Mouse (Mus musculus): ENCODE data around the gene Irf2. TPM values are rescaled to one million over a fixed set of nuclear protein-coding genes. Genes with fewer than 3 reads are reported as not detected.

Gene Irf2
- polyA plus RNA-seq, 1 experiment from 2014 or later, result 15.3 TPM

GRCm38 (mm10) chr8:46838052-46838451 lies 98.5 kb downstream of the Irf2 start:
- no peak overlapping the region for H3K4me2 ChIP-seq (ENCODE audit: low read depth, severe bottlenecking)
- WGBS, result 86% methylated on average over 5 of the region's 5 CpGs

GRCm38 (mm10) chr8:46840390-46840789 lies 100.9 kb downstream of the Irf2 start:
- Histone ChIP-seq H3K4me1 (ENCODE audit: control insufficient read depth, insufficient read depth, low read length) (no peaks in the 10 kb centered on the region), H3K27ac (replicated peaks; ENCODE audit: low read depth, low read length) (no peak overlapping the region), H3K9me3 (ENCODE audit: control insufficient read depth, low read length) (no peaks in the 10 kb centered on the region), H3K9ac (ENCODE audit: low read length) (no peak overlapping the region), H3K4me2 (ENCODE audit: low read depth, severe bottlenecking) (no peak overlapping the region), H3K27me3 (ENCODE audit: control insufficient read depth, insufficient read depth, low read length) (no peaks in the 10 kb centered on the region), H3K4me3 (ENCODE audit: low read depth, low read length) (no peak overlapping the region), H3K36me3 (ENCODE audit: control insufficient read depth, insufficient read depth, low read length) (no peaks in the 10 kb centered on the region; the same call in 1 of the 2 replicates)
- DNase-seq (ENCODE audit: low spot score) (no peak), ATAC-seq (ENCODE audit: insufficient number of reproducible peaks, low FRiP score, low TSS enrichment, low read depth) (no peak)
- 90% methylated on average over 4 of the region's 4 CpGs for WGBS

More at GRCm38 (mm10) chr8:46838052-46838451, 98.5 kb downstream of the Irf2 start:
- Histone ChIP-seq H3K9me3 (ENCODE audit: control insufficient read depth, low read length) (no peaks in the 10 kb centered on the region), H3K36me3 (ENCODE audit: control insufficient read depth, insufficient read depth, low read length) (no peaks in the 10 kb centered on the region; the same call in 1 of the 2 replicates), H3K27me3 (ENCODE audit: control insufficient read depth, insufficient read depth, low read length) (no peaks in the 10 kb centered on the region), H3K9ac (ENCODE audit: low read length) (no peak overlapping the region), H3K4me1 (ENCODE audit: control insufficient read depth, insufficient read depth, low read length) (no peaks in the 10 kb centered on the region), H3K27ac (replicated peaks; ENCODE audit: low read depth, low read length) (no peak overlapping the region), H3K4me3 (ENCODE audit: low read depth, low read length) (no peak overlapping the region)
- DNase-seq (ENCODE audit: low spot score), result no peak
- ATAC-seq (ENCODE audit: insufficient number of reproducible peaks, low FRiP score, low TSS enrichment, low read depth), result no peak

- no peaks in the 10 kb centered on the region for H3K4me1 ChIP-seq (ENCODE audit: control insufficient read depth, insufficient read depth, low read length)
- 93% methylated on average over 10 of the region's 10 CpGs for WGBS
- H3K4me2 ChIP-seq (ENCODE audit: low read depth, severe bottlenecking), result no peak overlapping the region
- no peak for ATAC-seq (ENCODE audit: insufficient number of reproducible peaks, low FRiP score, low TSS enrichment, low read depth)
- no peak overlapping the region for H3K4me3 ChIP-seq (ENCODE audit: low read depth, low read length)
- H3K27ac ChIP-seq (replicated peaks; ENCODE audit: low read depth, low read length), result no peak overlapping the region
- H3K36me3 ChIP-seq (ENCODE audit: control insufficient read depth, insufficient read depth, low read length), result no peaks in the 10 kb centered on the region; the same call in 1 of the 2 replicates
- no peaks in the 10 kb centered on the region for H3K9me3 ChIP-seq (ENCODE audit: control insufficient read depth, low read length)
- no peaks in the 10 kb centered on the region for H3K27me3 ChIP-seq (ENCODE audit: control insufficient read depth, insufficient read depth, low read length)
- H3K9ac ChIP-seq (ENCODE audit: low read length), result no peak overlapping the region
- DNase-seq (ENCODE audit: low spot score), result no peak
These were observed 101.3 kb downstream of the Irf2 start for GRCm38 (mm10) chr8:46840791-46841190.

- no peaks in the 10 kb centered on the region; the same call in 1 of the 2 replicates for H3K36me3 ChIP-seq (ENCODE audit: control insufficient read depth, insufficient read depth, low read length)
These were observed 103.2 kb downstream of the Irf2 start for GRCm38 (mm10) chr8:46842676-46843181.

GRCm38 (mm10) chr8:46843855-46844254 lies 104.3 kb downstream of the Irf2 start:
- DNase-seq (ENCODE audit: low spot score) (no peak), ATAC-seq (ENCODE audit: insufficient number of reproducible peaks, low FRiP score, low TSS enrichment, low read depth) (no peak)
- no peaks in the 10 kb centered on the region for H3K27me3 ChIP-seq (ENCODE audit: control insufficient read depth, insufficient read depth, low read length)
- peaks cover 2% of the 10 kb centered on the region; the same call in 1 of the 2 replicates for H3K4me1 ChIP-seq (ENCODE audit: control insufficient read depth, insufficient read depth, low read length)
- no peak overlapping the region for H3K4me2 ChIP-seq (ENCODE audit: low read depth, severe bottlenecking)
- 84% methylated on average over 4 of the region's 4 CpGs for WGBS
- no peak overlapping the region for H3K27ac ChIP-seq (replicated peaks; ENCODE audit: low read depth, low read length)
- no peak overlapping the region for H3K4me3 ChIP-seq (ENCODE audit: low read depth, low read length)
- no peaks in the 10 kb centered on the region for H3K9me3 ChIP-seq (ENCODE audit: control insufficient read depth, low read length)
- no peaks in the 10 kb centered on the region; the same call in 1 of the 2 replicates for H3K36me3 ChIP-seq (ENCODE audit: control insufficient read depth, insufficient read depth, low read length)
- H3K9ac ChIP-seq (ENCODE audit: low read length), result no peak overlapping the region

More at GRCm38 (mm10) chr8:46842676-46843181, 103.2 kb downstream of the Irf2 start:
- Histone ChIP-seq H3K27me3 (ENCODE audit: control insufficient read depth, insufficient read depth, low read length) (no peaks in the 10 kb centered on the region), H3K4me1 (ENCODE audit: control insufficient read depth, insufficient read depth, low read length) (no peaks in the 10 kb centered on the region), H3K4me3 (ENCODE audit: low read depth, low read length) (no peak overlapping the region), H3K9ac (ENCODE audit: low read length) (no peak overlapping the region), H3K9me3 (ENCODE audit: control insufficient read depth, low read length) (no peaks in the 10 kb centered on the region), H3K4me2 (ENCODE audit: low read depth, severe bottlenecking) (no peak overlapping the region), H3K27ac (replicated peaks; ENCODE audit: low read depth, low read length) (no peak overlapping the region)
- 82% methylated on average over 5 of the region's 5 CpGs for WGBS
- DNase-seq (ENCODE audit: low spot score) (no peak), ATAC-seq (ENCODE audit: insufficient number of reproducible peaks, low FRiP score, low TSS enrichment, low read depth) (no peak)

GRCm38 (mm10) chr8:46844371-46844973 lies 104.9 kb downstream of the Irf2 start:
- no peaks in the 10 kb centered on the region for H3K9me3 ChIP-seq (ENCODE audit: control insufficient read depth, low read length)
- DNase-seq (ENCODE audit: low spot score), result no peak
- H3K36me3 ChIP-seq (ENCODE audit: control insufficient read depth, insufficient read depth, low read length), result no peaks in the 10 kb centered on the region; the same call in 1 of the 2 replicates
- ATAC-seq (ENCODE audit: insufficient number of reproducible peaks, low FRiP score, low TSS enrichment, low read depth), result no peak
- no peak overlapping the region for H3K9ac ChIP-seq (ENCODE audit: low read length)
- peaks cover 7% of the 10 kb centered on the region for H3K4me1 ChIP-seq (ENCODE audit: control insufficient read depth, insufficient read depth, low read length)
- 87% methylated on average over 3 of the region's 3 CpGs for WGBS
- no peak overlapping the region for H3K4me2 ChIP-seq (ENCODE audit: low read depth, severe bottlenecking)
- H3K4me3 ChIP-seq (ENCODE audit: low read depth, low read length), result no peak overlapping the region
- H3K27ac ChIP-seq (replicated peaks; ENCODE audit: low read depth, low read length), result no peak overlapping the region
- H3K27me3 ChIP-seq (ENCODE audit: control insufficient read depth, insufficient read depth, low read length), result no peaks in the 10 kb centered on the region

GRCm38 (mm10) chr8:46844974-46845774 lies 105.6 kb downstream of the Irf2 start:
- WGBS, result 82% methylated on average over 7 of the region's 7 CpGs
- no peaks in the 10 kb centered on the region for H3K9me3 ChIP-seq (ENCODE audit: control insufficient read depth, low read length)
- H3K4me2 ChIP-seq (ENCODE audit: low read depth, severe bottlenecking), result no peak overlapping the region
- ATAC-seq (ENCODE audit: insufficient number of reproducible peaks, low FRiP score, low TSS enrichment, low read depth) (no peak), DNase-seq (ENCODE audit: low spot score) (no peak)
- no peak overlapping the region for H3K4me3 ChIP-seq (ENCODE audit: low read depth, low read length)
- peaks cover 7% of the 10 kb centered on the region for H3K4me1 ChIP-seq (ENCODE audit: control insufficient read depth, insufficient read depth, low read length)
- H3K36me3 ChIP-seq (ENCODE audit: control insufficient read depth, insufficient read depth, low read length), result no peaks in the 10 kb centered on the region; the same call in 1 of the 2 replicates
- H3K27ac ChIP-seq (replicated peaks; ENCODE audit: low read depth, low read length), result no peak overlapping the region
- H3K9ac ChIP-seq (ENCODE audit: low read length), result no peak overlapping the region
- no peaks in the 10 kb centered on the region for H3K27me3 ChIP-seq (ENCODE audit: control insufficient read depth, insufficient read depth, low read length)

GRCm38 (mm10) chr8:46845891-46846290 lies 106.4 kb downstream of the Irf2 start:
- 75% methylated on average over 9 of the region's 9 CpGs for WGBS

More at GRCm38 (mm10) chr8:46845891-46846290, 106.4 kb downstream of the Irf2 start:
- ATAC-seq (ENCODE audit: insufficient number of reproducible peaks, low FRiP score, low TSS enrichment, low read depth) (no peak), DNase-seq (ENCODE audit: low spot score) (no peak)
- no peaks in the 10 kb centered on the region for H3K27me3 ChIP-seq (ENCODE audit: control insufficient read depth, insufficient read depth, low read length)
- H3K4me3 ChIP-seq (ENCODE audit: low read depth, low read length), result no peak overlapping the region
- H3K4me2 ChIP-seq (ENCODE audit: low read depth, severe bottlenecking), result no peak overlapping the region
- no peaks in the 10 kb centered on the region; the same call in 1 of the 2 replicates for H3K36me3 ChIP-seq (ENCODE audit: control insufficient read depth, insufficient read depth, low read length)
- peaks cover 7% of the 10 kb centered on the region for H3K4me1 ChIP-seq (ENCODE audit: control insufficient read depth, insufficient read depth, low read length)
- H3K27ac ChIP-seq (replicated peaks; ENCODE audit: low read depth, low read length), result no peak overlapping the region
- H3K9ac ChIP-seq (ENCODE audit: low read length), result no peak overlapping the region
- H3K9me3 ChIP-seq (ENCODE audit: control insufficient read depth, low read length), result no peaks in the 10 kb centered on the region
